Mouse (Mus musculus) mouse trophoblast stem cell (cell line): ENCODE results near the gene Daam1.

Experiments
- in situ Hi-C, 2 experiments: fragments of 300-500 bp; cut with MseI, MboI; formaldehyde crosslinking; loops; 2 replicates in 1 of 2; 3 replicates in 1 of 2; pipeline ENCODE4 v1.15.1; 2025

Gene Daam1

DNA sequence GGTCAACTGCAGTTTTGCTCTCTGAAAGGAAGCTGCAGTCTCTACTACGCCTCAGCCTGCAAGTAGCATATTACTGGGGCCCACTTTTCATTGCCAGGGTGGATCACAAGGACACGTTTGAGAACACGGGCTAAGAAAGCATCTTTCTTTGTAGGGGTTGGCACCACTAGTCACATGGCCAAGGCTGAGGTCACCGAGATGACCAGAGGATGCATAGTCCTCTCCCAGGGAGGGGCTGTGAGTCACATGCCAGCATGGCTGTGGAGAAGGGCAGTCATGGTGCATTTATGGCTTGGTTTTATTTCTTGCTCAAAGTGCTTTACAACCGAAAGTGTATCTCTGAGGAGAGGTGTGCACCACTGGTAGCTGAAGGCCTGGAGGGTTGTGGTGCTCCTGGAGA, 67.4 kb downstream of the Daam1 start:
- in situ Hi-C loops: no loop called here

DNA sequence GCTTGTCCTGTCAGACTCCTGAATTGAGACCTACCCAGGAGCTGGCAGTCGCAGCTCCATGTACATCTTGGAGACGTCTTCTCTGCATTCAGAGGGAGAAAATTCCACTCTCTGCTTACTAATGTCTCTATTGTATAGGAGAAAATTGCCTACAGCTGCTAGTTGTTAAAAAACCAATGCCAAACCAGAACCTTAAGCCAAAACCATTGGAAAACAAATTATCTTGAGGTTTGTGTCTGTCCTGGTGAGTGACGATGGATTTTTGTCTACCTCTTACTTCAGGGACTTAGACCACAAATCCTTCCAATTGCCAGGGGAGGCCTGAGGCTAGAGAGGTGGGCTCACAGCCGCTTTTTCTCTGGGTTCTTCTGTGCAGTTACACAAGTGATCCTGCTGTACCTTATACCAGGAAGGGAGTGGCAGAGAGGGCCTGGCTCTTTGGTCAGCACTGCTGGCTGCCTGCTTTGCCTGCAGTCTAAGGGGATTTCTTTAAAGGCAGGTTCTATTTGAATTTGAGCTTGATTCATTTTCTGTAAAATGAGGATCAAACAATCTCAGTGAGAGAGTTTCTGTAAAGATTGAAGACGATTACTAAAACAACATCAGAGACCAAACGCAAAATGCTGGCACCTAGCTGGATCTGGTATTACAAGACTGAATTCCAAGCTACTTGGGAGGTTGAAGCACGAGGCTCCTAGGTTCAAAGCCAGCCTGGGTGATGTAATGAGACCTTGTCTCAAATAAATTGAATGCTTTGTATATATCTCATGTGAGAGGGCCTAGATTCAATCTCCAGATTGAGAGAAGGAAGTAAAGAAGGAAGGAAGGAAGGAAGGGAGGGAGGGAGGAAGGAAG, 68.0 kb downstream of the Daam1 start:
- in situ Hi-C loops: no loop called here

DNA sequence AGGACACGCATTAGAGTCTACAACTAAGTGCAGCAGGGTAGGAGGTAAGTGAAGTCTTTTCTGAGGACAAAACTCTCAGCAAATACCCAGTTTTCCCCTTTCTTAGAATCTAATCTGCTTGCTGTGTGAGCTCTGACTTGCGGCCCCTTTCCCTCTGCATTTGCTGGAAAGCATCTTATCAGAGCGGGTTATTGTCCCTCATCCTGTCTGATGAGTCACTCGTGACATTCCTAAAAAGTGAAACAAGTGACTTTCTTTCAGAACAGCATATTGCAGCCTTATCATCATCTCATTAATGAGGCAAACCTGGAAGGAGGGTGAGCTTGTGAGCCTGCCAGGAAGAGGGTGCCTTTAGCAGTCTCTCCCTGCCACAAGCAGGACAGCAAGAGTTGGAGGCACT, 68.7 kb downstream of the Daam1 start:
- in situ Hi-C loops: no loop called here

DNA sequence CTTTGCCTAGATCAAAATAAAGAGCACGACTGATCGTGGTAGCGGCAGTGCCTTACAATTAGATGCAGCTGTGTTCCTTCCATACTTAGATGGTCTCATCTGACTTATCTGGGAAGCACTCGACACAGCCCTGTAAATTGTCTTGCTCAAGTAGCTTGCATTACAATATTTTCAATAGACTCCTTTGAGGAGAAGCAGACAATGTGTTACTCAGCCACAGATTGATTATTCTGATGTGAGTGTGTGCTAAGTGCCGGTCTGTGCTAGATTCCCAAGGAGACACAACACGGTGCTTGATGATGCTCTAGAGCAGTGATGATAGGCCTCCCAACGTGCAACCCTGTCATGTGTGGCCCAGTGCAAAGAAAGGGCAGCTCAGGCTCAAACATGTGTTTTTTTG, 70.3 kb downstream of the Daam1 start:
- in situ Hi-C loops: no loop called here

DNA sequence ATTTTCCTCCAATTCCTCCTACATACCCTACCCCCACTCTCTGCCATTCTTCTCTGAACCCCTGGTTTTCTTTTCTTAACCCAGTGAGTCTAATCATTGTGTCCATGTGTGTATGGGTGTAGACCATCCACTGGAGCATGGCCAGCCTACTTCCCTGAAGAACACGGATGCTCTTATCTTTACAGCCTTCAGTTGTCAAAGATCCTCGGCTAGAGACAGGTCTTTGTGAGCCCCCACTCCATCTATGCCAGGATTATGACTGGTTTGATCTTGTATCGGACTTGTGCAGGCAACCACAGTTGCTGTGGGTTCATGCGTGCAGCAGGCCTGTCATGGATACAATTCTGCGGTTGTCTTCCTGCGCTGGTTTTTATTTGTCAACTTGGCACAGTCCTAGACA, 71.0 kb downstream of the Daam1 start:
- in situ Hi-C loops: no loop called here

DNA sequence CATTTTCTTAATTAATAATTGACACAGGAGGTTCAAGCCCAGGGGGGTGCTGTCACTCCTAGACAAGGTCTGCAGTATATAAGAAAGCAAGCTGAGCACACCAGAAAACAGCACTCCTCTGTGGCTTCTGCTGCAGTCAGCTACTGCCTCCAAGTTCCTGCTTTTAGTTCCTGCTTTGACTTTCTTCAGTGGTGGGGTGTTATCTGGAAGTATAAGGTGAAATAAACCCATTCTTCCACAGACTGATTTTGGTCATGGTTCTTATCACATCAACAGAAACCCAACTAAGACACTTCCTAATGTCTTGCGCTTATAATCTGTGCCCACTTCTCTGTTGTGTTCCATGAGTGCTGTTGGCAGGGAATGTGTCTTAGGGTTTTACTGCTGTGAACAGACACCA, 71.4 kb downstream of the Daam1 start:
- in situ Hi-C loops: no loop called here

DNA sequence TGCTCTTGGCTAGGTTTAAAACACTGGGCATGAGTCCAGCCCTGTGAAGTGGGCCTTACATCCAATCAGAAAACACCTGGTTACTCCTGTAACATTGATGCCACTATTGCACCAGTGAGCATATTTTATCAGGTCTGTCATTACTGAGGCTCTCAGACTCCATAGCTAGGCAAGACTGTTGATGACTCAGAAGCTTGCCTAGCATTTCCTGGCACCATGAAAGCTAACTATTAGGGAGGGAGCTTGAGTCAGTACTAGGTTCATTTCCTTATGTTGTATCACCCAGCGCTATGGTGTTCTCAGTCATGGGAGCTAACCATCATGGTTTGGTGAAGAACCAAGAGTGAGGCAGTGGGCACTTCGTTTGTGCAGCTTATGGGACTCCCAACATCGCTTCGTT, 72.3 kb downstream of the Daam1 start:
- in situ Hi-C loops: no loop called here

DNA sequence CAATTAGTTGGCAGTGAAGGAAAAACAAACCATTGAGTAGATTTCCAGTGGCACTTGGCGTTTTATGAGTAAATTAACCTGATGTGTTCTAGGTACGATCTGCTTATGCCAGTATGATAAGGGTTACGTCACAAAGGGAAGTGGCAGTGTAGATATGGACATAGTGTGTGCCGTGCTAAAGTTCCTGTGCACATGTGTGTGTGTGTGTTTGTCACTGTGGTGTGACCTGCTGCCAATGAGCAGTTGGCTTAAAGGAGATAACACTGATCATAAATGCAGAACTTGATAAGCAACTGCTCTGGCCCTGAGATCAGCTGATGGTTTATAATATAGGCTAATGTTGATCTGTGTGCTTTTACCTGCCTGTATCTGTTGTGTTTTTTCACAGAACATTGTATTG, 73.4 kb downstream of the Daam1 start:
- in situ Hi-C loops: no loop called here

DNA sequence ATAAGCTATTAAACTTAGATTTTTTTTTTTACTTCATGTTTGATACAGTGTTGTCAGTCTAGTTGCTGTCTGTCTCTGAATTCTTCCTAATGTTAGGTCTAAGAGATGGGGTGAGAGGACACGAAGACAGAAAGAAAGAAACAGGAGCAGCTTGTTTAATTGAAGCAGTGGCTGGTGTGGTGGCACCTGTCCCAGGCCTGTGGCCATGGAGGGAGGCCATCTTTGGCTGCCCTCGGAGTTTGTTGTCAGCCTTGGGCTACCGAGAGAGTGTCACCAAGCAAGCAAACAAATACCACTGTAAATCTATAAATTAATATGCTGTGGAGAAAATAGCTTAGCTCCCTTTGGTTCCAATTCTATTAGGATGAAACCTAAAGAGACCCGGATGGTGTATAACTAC, 74.0 kb downstream of the Daam1 start:
- in situ Hi-C loops: no loop called here

DNA sequence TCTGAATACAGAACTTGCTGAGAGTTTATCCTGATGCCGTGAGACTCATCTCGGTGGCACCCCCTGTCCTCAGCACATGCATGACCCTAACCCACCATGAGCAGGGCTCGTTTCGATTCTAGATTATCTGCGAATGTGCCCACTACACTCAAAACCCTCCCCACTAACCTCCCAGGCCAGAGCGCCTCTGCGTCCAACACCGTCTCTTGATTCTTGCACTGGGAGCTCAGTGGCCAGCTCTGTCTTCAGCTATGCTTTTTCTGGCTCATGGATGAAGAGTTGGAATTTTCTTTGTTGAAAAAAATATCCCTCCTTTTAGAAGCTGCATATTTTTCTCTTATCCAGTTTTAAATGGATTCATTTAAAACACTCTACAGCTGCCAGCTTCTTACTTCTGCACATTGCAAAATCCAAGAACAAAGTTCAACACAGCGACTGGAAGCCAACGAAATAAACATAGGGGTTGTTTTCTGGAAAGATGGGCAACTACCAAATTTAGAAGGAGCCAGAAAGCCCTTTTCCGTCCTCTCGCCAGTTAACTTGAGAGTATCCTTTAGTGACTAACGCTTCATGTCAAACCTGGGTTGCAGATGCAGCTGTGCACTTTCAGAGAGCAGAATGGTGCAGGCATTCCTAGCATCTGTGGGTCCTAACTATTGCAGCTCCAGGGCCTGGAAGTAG, 74.9 kb downstream of the Daam1 start:
- in situ Hi-C loops: no loop called here

DNA sequence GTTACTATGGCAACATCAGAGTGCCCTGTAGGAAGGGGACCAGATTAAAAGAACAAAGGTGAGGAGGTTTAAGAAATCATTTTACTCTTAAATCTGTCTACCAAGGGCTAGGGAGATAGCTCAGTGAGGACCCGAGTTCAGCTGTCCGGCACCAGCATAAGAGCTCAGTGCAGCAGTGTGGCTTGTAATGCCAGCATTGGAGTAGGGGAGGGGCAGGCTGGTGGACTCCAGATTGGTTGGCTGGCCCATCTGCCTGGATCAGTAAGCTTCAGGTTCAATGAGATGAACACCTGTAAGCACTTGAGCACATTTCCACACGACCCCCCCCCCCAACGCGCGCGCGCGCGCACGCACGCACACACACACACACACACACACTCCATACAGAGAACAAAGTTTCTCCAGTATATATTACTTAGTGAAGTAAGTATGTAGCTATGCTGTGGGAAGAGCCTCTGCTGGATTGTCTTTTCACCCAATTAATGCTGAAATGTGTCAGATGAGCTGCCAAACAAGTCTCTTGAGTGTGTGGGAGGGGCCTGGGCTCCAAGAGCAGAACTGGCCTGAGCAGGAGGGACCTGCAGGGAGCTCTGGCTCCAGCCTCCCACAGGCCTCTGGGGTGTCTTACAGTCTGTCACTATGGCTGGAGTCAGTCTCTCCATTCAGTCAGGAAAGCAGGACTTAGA, 75.8 kb downstream of the Daam1 start:
- in situ Hi-C loops: no loop called here

DNA sequence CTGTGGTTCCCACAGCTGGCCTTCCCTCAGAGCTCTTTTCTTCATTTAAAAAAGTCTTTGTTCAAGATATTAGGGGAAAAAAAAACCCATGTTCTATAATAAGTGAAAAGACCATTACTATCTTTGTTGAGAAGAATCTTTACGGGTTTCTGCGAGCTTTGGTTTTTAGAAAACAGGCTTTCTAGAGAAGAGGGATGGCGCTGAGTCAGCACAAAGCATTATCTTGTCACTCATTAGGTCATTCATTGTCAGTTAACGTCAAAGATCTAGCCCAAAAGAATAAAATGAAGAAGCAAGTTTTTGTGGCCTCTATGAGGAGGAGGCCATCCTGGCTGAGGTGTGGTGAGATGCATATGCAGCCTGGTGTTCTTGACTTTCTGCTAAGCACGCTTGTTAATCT, 78.1 kb downstream of the Daam1 start:
- in situ Hi-C loops: no loop called here

DNA sequence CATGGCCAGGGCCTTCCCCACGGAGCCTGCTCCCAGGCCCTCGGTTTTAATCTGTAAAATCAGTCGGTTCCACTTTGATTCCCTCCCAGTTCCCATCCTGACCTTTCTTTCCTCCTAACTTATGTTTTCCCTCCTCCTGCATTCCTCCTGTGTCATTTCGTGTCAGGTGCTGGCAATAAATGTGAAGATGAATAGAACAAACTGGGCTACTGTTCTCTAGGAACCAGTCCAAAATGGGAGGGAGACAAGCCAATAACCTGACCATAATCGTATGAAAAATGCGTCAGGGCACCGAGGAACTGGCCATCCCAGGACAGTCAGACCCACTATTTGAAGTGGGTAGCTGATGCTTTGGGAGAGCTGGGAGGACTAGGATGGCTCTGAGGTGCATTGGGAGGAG, 79.4 kb downstream of the Daam1 start:
- in situ Hi-C loops: no loop called here

DNA sequence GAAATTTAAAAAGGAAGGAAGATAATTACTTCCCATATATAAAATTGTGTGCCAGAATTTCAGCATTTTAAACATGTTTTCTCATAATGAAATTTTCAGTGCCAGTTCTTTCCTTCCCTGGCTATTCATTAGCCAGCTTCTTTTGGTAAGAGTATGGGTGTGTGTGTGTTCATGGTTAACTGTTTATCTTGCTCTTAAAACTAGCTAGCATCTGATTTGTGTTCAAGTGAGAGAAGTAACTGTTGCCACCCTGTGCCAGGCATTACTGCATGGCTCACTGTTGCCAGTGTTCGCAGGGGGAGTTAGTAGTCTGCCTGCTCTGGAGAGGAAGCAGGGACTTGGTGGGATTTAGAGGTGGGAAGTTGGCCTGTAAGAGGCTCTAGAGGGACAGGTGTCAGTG, 81.4 kb downstream of the Daam1 start:
- in situ Hi-C loops: no loop called here

DNA sequence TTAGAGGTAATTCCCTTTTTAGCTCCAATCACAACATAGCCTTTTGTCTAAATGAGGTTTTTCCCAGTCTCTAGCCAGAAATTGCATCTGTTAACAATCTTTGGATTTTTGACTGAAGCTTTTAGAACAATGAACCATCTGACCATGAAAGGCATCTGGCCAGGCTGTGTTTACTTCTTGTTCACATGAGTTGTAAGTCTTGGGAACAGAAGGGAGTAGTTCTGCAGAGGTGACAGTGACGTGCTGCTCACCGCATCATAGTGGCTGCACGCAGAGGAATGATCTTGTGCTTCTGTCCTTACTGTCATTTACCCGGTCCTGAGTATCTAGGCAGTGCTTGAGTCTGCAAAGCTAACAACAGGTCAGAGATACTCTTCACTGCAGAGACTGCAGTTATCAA, 88.3 kb downstream of the Daam1 start:
- in situ Hi-C loops: no loop called here

DNA sequence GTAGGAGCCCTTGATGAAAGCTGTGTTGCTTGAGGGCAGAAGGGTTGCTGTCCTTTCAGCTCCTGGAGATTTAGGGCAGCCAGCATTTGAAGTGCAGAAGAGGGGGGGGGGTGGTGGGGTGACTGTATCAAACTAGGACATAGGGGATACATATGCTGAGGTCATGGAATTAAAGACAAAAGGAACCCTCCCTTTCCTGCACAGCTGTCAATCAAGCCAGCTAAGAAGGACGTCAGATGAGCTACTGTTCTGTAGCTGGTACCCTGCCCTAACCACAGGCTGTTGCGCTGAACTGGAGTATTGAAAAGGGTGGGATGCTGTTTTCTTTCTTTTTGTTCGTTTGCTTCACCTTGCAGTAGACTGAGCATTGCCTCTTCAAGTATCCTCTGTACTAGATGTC, 89.1 kb downstream of the Daam1 start:
- in situ Hi-C loops: no loop called here

DNA sequence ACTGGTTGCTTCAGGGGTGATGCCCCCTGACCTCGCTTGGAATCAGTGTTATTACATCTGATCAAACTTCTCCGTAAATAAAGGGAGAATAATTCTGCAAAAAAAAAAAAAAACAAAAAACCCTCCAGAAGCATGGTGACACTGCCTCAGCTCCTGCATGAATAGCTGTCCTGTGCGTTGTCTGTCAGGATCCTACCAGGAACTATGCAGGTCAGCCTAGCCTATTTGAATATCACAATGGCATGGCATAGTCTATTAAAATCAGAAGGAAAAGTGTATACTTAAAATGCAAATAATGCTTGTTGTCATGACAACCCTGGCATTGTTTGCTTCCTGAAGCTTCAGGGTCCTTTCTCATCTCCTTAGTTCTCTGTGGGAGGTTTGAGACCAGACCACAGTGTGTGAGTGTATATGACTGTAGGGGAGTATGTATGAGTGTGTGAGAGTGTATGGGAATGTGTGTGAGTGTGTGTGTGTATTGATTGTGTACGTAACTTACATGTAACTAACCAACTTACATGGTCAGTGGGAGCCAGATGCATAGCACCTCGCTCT, 92.0 kb downstream of the Daam1 start:
- in situ Hi-C loops: no loop called here

DNA sequence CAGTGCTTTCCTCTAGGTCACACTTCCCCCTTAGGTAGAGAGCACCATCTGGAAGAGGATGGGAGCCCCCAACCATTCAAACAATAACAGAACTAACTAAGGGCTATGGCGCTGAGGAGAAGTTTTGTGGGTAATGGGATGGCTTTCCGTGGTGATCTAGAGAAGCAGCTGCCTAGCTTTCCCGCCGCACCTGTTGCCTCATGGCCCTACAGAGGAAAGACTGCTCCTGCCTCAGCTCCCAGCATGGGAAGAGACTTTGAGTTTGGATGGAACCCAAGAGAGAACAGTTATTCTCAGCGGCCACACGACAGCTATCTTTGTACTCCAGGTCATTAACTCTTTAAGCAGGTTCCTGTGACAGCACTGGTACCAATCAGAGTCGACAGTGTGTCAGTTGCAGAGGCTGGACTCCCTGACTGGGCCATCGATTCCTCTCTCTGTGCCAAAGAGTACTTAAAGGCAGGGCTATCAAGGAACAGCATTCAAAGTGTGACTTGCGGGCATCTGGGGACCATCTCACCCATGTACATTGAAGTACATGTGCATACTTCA, 94.2 kb downstream of the Daam1 start:
- in situ Hi-C loops: no loop called here

DNA sequence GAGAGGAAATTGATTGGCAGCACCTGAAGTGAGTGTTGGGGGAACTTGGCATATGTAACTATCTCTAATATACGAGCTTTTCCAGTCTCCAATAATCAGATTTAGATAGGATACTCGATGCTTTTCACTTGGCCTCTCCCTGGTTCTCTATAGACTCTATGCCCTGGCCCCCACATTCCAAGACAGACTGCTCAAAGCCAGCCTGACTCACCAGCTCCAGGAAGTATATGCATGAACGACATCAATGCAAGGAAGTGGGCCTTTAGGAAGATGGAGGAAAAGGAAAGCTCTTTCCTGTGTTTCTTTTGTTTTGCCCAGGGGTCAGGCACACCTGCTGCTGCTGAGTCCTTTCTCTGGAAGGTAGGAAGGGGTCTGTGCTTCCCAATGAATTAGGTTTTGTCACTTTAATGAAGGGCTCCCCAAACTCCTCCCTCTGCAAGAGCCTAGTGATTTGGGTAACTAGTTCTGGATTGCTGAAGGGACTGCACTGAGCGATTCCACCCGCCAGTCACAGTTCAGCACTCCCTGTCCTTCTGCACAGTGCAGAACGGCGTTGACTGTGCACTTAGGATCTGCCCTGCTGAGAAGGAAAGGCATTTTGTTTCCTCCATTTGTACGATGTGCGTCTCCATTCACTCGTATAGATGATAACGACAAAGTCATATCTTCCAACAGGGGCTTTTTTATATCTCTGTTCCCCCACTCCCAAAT, 95.3 kb downstream of the Daam1 start:
- in situ Hi-C loops: no loop called here

DNA sequence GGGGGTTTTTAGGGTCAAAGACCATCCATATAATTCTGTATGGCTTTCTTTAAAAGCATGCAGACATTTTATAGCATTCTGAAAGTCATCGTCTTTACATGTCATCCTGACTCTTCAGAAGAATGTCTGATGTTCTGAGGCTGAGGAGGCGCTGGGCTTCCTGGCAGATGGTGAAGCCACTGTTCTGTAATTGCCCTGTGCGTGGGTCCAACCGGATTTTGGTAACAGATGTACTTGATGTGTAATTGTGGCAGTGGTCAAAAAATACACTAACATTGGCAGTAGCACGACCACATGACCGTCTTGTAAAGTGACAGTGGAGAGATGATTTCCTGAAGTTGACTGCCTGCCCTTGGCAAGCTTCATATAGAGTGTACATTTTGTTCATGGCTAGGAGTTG, 97.2 kb downstream of the Daam1 start:
- in situ Hi-C loops: no loop called here

DNA sequence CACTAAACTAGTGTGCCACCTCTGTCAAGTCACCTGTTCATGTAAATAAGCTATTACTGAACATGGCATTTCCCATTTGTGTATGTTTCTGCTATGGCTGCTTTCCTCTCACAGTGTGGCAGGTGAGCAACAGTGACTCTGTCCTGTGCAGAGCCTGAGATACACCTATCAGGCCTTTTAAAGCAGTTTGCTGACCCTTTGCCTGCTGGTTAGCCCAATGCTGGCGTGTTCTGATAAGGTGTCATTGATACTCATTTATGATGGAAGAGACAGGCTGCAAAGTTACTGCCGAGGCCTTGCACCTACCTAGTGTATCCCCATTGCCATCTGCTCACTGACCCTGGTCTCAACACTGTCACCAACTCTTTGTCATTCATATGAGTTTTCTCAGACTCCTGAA, 99.0 kb downstream of the Daam1 start:
- in situ Hi-C loops: no loop called here
